Mouse (Mus musculus): Measurements from ENCODE around the gene Ush1g. TPM values are rescaled to one million over a fixed set of nuclear protein-coding genes. Genes with fewer than 3 reads are reported as not detected.
A peak's percentile ranks its signal among the peaks of the same experiment; 100 is the strongest.

The Ush1g gene
- polyA plus RNA-seq, 1 experiment, result 0.24 TPM

GRCm38 (mm10) chr11:115271052-115271451, 50.8 kb downstream of the Ush1g start:
- H3K27ac ChIP-seq (ENCODE audit: insufficient read depth, low read length), result no peak overlapping the region
- H3K4me1 ChIP-seq (ENCODE audit: control insufficient read depth, insufficient read depth, low read length), result peaks cover 2% of the 10 kb centered on the region
- no peaks in the 10 kb centered on the region for H3K9me3 ChIP-seq (replicated peaks; ENCODE audit: control insufficient read depth, insufficient read depth, low read length, poor library complexity, severe bottlenecking)
- no peak overlapping the region for H3K4me3 ChIP-seq (ENCODE audit: low read depth, low read length)
- H3K9ac ChIP-seq (ENCODE audit: low read depth, poor library complexity, severe bottlenecking), result no peak overlapping the region
- no peaks in the 10 kb centered on the region for H3K36me3 ChIP-seq (ENCODE audit: control insufficient read depth, insufficient read depth, low read length, poor library complexity, severe bottlenecking)
- TF ChIP-seq EP300 (IDR thresholded peaks at IDR 0.05; ENCODE audit: insufficient read depth, low read depth, low read length) (no peak), POLR2A (IDR thresholded peaks at IDR 0.05; ENCODE audit: insufficient read depth, low read length) (no peak), CTCF (IDR thresholded peaks at IDR 0.05; ENCODE audit: low read depth, low read length) (no peak)
- H3K27me3 ChIP-seq (ENCODE audit: control insufficient read depth, insufficient read depth, low read length, poor library complexity, severe bottlenecking), result peaks cover 7% of the 10 kb centered on the region

GRCm38 (mm10) chr11:115270148-115270861, 51.5 kb downstream of the Ush1g start:
- Histone ChIP-seq H3K4me3 (ENCODE audit: low read depth, low read length) (no peak overlapping the region), H3K27ac (ENCODE audit: insufficient read depth, low read length) (no peak overlapping the region), H3K27me3 (ENCODE audit: control insufficient read depth, insufficient read depth, low read length, poor library complexity, severe bottlenecking) (peaks cover 7% of the 10 kb centered on the region), H3K36me3 (ENCODE audit: control insufficient read depth, insufficient read depth, low read length, poor library complexity, severe bottlenecking) (no peaks in the 10 kb centered on the region), H3K4me1 (ENCODE audit: control insufficient read depth, insufficient read depth, low read length) (no peaks in the 10 kb centered on the region), H3K9me3 (replicated peaks; ENCODE audit: control insufficient read depth, insufficient read depth, low read length, poor library complexity, severe bottlenecking) (no peaks in the 10 kb centered on the region), H3K9ac (ENCODE audit: low read depth, poor library complexity, severe bottlenecking) (no peak overlapping the region)
- peak; percentile 92 for TF ChIP-seq CTCF (IDR thresholded peaks at IDR 0.05; ENCODE audit: low read depth, low read length)
- TF ChIP-seq EP300 (IDR thresholded peaks at IDR 0.05; ENCODE audit: insufficient read depth, low read depth, low read length), result no peak

- no peaks in the 10 kb centered on the region for H3K4me1 ChIP-seq (ENCODE audit: control insufficient read depth, insufficient read depth, low read length)
- no peaks in the 10 kb centered on the region for H3K36me3 ChIP-seq (ENCODE audit: control insufficient read depth, insufficient read depth, low read length, poor library complexity, severe bottlenecking)
- H3K9me3 ChIP-seq (replicated peaks; ENCODE audit: control insufficient read depth, insufficient read depth, low read length, poor library complexity, severe bottlenecking), result no peaks in the 10 kb centered on the region
- no peak for TF ChIP-seq CTCF (IDR thresholded peaks at IDR 0.05; ENCODE audit: low read depth, low read length)
- TF ChIP-seq POLR2A (IDR thresholded peaks at IDR 0.05; ENCODE audit: insufficient read depth, low read length), result no peak
- TF ChIP-seq EP300 (IDR thresholded peaks at IDR 0.05; ENCODE audit: insufficient read depth, low read depth, low read length), result no peak
- no peak overlapping the region for H3K27ac ChIP-seq (ENCODE audit: insufficient read depth, low read length)
- H3K9ac ChIP-seq (ENCODE audit: low read depth, poor library complexity, severe bottlenecking), result no peak overlapping the region
- H3K27me3 ChIP-seq (ENCODE audit: control insufficient read depth, insufficient read depth, low read length, poor library complexity, severe bottlenecking), result peaks cover 7% of the 10 kb centered on the region
- no peak overlapping the region for H3K4me3 ChIP-seq (ENCODE audit: low read depth, low read length)
These were observed 52.3 kb downstream of the Ush1g start for GRCm38 (mm10) chr11:115269330-115270066.

- TF ChIP-seq POLR2A (IDR thresholded peaks at IDR 0.05; ENCODE audit: insufficient read depth, low read length) (no peak), CTCF (IDR thresholded peaks at IDR 0.05; ENCODE audit: low read depth, low read length) (no peak), EP300 (IDR thresholded peaks at IDR 0.05; ENCODE audit: insufficient read depth, low read depth, low read length) (no peak)
- H3K27me3 ChIP-seq (ENCODE audit: control insufficient read depth, insufficient read depth, low read length, poor library complexity, severe bottlenecking), result peaks cover 7% of the 10 kb centered on the region
- no peak overlapping the region for H3K9ac ChIP-seq (ENCODE audit: low read depth, poor library complexity, severe bottlenecking)
- no peaks in the 10 kb centered on the region for H3K36me3 ChIP-seq (ENCODE audit: control insufficient read depth, insufficient read depth, low read length, poor library complexity, severe bottlenecking)
- no peak overlapping the region for H3K4me3 ChIP-seq (ENCODE audit: low read depth, low read length)
- no peaks in the 10 kb centered on the region for H3K4me1 ChIP-seq (ENCODE audit: control insufficient read depth, insufficient read depth, low read length)
- H3K27ac ChIP-seq (ENCODE audit: insufficient read depth, low read length), result no peak overlapping the region
- no peaks in the 10 kb centered on the region for H3K9me3 ChIP-seq (replicated peaks; ENCODE audit: control insufficient read depth, insufficient read depth, low read length, poor library complexity, severe bottlenecking)
These were observed 53.9 kb downstream of the Ush1g start for GRCm38 (mm10) chr11:115267958-115268357.

- no peak within 1 kb of the TSS for H3K27ac ChIP-seq (ENCODE audit: insufficient read depth, low read length)
- H3K27me3 ChIP-seq (ENCODE audit: control insufficient read depth, insufficient read depth, low read length, poor library complexity, severe bottlenecking), result peaks cover 7% of the 10 kb centered on the region
- H3K4me3 ChIP-seq (ENCODE audit: low read depth, low read length), result peak within 1 kb of the TSS; percentile 54
- no peak for TF ChIP-seq EP300 (IDR thresholded peaks at IDR 0.05; ENCODE audit: insufficient read depth, low read depth, low read length)
- TF ChIP-seq CTCF (IDR thresholded peaks at IDR 0.05; ENCODE audit: low read depth, low read length), result no peak
- TF ChIP-seq POLR2A (IDR thresholded peaks at IDR 0.05; ENCODE audit: insufficient read depth, low read length), result no peak
- H3K36me3 ChIP-seq (ENCODE audit: control insufficient read depth, insufficient read depth, low read length, poor library complexity, severe bottlenecking), result no peaks in the 10 kb centered on the region
- H3K4me1 ChIP-seq (ENCODE audit: control insufficient read depth, insufficient read depth, low read length), result no peaks in the 10 kb centered on the region
- no peaks in the 10 kb centered on the region for H3K9me3 ChIP-seq (replicated peaks; ENCODE audit: control insufficient read depth, insufficient read depth, low read length, poor library complexity, severe bottlenecking)
- peak within 1 kb of the TSS; percentile 67 for H3K9ac ChIP-seq (ENCODE audit: low read depth, poor library complexity, severe bottlenecking)
These were observed 54.6 kb downstream of the Ush1g start, which contains the start of gene Grin2c for GRCm38 (mm10) chr11:115267061-115267883. Gene Grin2c, minus strand, starts transcription at chr11:115267243.

Data from ES-Bruce4 (cell line).